Mouse (Mus musculus): ENCODE data around the gene Hnrnpr.

DNA sequence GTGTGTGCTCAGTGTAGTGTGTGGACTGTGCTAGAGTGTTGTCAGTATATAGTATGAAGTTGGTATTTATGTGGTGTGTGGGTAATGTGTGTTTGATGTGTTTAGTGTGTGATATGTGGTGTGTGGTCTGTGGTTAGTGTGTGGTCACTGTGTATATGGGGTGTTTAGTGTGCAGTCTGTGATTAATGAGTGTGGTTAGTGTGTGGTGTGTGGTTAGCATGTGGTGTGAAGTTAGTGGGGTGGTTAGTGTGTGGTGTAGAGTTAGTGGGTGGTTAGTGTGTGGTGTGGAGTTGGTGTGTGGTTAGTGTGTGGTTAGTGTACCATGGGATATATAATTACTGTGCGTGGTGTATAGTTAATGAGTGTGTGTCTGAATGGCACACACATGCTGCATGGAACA is 41.8 kb upstream of the Hnrnpr start:
- TF ChIP-seq CTCF (IDR thresholded peaks at IDR 0.05; ENCODE audit: control insufficient read depth, insufficient read depth, insufficient replicate concordance, low read depth, low read length) (no peak), POLR2A (IDR thresholded peaks at IDR 0.05; ENCODE audit: control insufficient read depth, low read depth, low read length) (no peak)

Data from testis, adult 2 months (tissue).